Mouse (Mus musculus): ENCODE results near the gene Chuk. TPM values are rescaled to one million over a fixed set of nuclear protein-coding genes. Genes with fewer than 3 reads are reported as not detected.

Chuk gene
- polyA plus RNA-seq, 1 experiment from 2014 or later: 31.5 TPM

- ATAC-seq (replicated peaks; ENCODE audit: extremely low read depth, insufficient read depth, low FRiP score): no peak
- Histone ChIP-seq H3K27me3 (ENCODE audit: control insufficient read depth, insufficient read depth, low read length) (no peaks in the 10 kb centered on the region), H3K36me3 (ENCODE audit: control insufficient read depth, insufficient read depth) (no peaks in the 10 kb centered on the region), H3K4me3 (ENCODE audit: low read length) (no peak overlapping the region), H3K9ac (ENCODE audit: low read length) (no peak overlapping the region), H3K9me3 (replicated peaks; ENCODE audit: control insufficient read depth, low read length) (no peaks in the 10 kb centered on the region), H3K27ac (ENCODE audit: low read length) (no peak overlapping the region), H3K4me2 (ENCODE audit: low read depth, low read length) (no peak overlapping the region), H3K4me1 (ENCODE audit: control insufficient read depth, insufficient read depth, low read length) (no peaks in the 10 kb centered on the region)
- 79% methylated on average over 5 of the region's 5 CpGs for WGBS
Observed at GRCm38 (mm10) chr19:44030024-44030423, 77.3 kb downstream of the Chuk start.

GRCm38 (mm10) chr19:44028972-44029371, 78.3 kb downstream of the Chuk start, which contains the start of gene Cyp2c23:
TSS of gene Cyp2c23 (minus strand) at chr19:44029208.
- 73% methylated on average over 5 of the region's 8 CpGs for WGBS
- no peak within 1 kb of the TSS for H3K4me2 ChIP-seq (ENCODE audit: low read depth, low read length)
- ATAC-seq (replicated peaks; ENCODE audit: extremely low read depth, insufficient read depth, low FRiP score): no peak
- H3K4me3 ChIP-seq (ENCODE audit: low read length): no peak within 1 kb of the TSS
- H3K9ac ChIP-seq (ENCODE audit: low read length): no peak within 1 kb of the TSS
- H3K27me3 ChIP-seq (ENCODE audit: control insufficient read depth, insufficient read depth, low read length): no peaks in the 10 kb centered on the region
- no peaks in the 10 kb centered on the region for H3K36me3 ChIP-seq (ENCODE audit: control insufficient read depth, insufficient read depth)
- no peak within 1 kb of the TSS for H3K27ac ChIP-seq (ENCODE audit: low read length)
- H3K9me3 ChIP-seq (replicated peaks; ENCODE audit: control insufficient read depth, low read length): no peaks in the 10 kb centered on the region
- no peaks in the 10 kb centered on the region for H3K4me1 ChIP-seq (ENCODE audit: control insufficient read depth, insufficient read depth, low read length)

- 59% methylated on average over 8 of the region's 8 CpGs for WGBS
- no peak overlapping the region for H3K9ac ChIP-seq (ENCODE audit: low read length)
- H3K4me1 ChIP-seq (ENCODE audit: control insufficient read depth, insufficient read depth, low read length): no peaks in the 10 kb centered on the region
- no peaks in the 10 kb centered on the region for H3K27me3 ChIP-seq (ENCODE audit: control insufficient read depth, insufficient read depth, low read length)
- no peak overlapping the region for H3K4me3 ChIP-seq (ENCODE audit: low read length)
- no peak overlapping the region for H3K4me2 ChIP-seq (ENCODE audit: low read depth, low read length)
- no peak overlapping the region for H3K27ac ChIP-seq (ENCODE audit: low read length)
- no peak for ATAC-seq (replicated peaks; ENCODE audit: extremely low read depth, insufficient read depth, low FRiP score)
- no peaks in the 10 kb centered on the region for H3K36me3 ChIP-seq (ENCODE audit: control insufficient read depth, insufficient read depth)
- H3K9me3 ChIP-seq (replicated peaks; ENCODE audit: control insufficient read depth, low read length): no peaks in the 10 kb centered on the region
Observed at GRCm38 (mm10) chr19:44026956-44027530, 80.2 kb downstream of the Chuk start.

- no peaks in the 10 kb centered on the region for H3K27me3 ChIP-seq (ENCODE audit: control insufficient read depth, insufficient read depth, low read length)
- no peaks in the 10 kb centered on the region for H3K4me1 ChIP-seq (ENCODE audit: control insufficient read depth, insufficient read depth, low read length)
- no peak overlapping the region for H3K4me2 ChIP-seq (ENCODE audit: low read depth, low read length)
- no peaks in the 10 kb centered on the region for H3K36me3 ChIP-seq (ENCODE audit: control insufficient read depth, insufficient read depth)
- no peak overlapping the region for H3K27ac ChIP-seq (ENCODE audit: low read length)
- H3K9ac ChIP-seq (ENCODE audit: low read length): no peak overlapping the region
- no peak for ATAC-seq (replicated peaks; ENCODE audit: extremely low read depth, insufficient read depth, low FRiP score)
- H3K9me3 ChIP-seq (replicated peaks; ENCODE audit: control insufficient read depth, low read length): no peaks in the 10 kb centered on the region
- 77% methylated on average over 13 of the region's 13 CpGs for WGBS
- no peak overlapping the region for H3K4me3 ChIP-seq (ENCODE audit: low read length)
Observed at GRCm38 (mm10) chr19:44024921-44025585, 82.2 kb downstream of the Chuk start.

Other genes with a start within 250 kb of the Chuk start
- gene Dnmbp, start 167.3 kb downstream of the Chuk start, polyA plus RNA-seq (2015; fragmentation: Nextera tagmentation; extraction: Ambion mirVana): 8.5 and 9.8 TPM in 2 replicates
- gene Cpn1, start 120.9 kb downstream of the Chuk start, polyA plus RNA-seq (2015; fragmentation: Nextera tagmentation; extraction: Ambion mirVana): 0.45 and 0.57 TPM in 2 replicates
- not detected in 2 replicates for gene Cyp2c23, start 78.3 kb downstream of the Chuk start, polyA plus RNA-seq (2015; fragmentation: Nextera tagmentation; extraction: Ambion mirVana)
- 16.1 and 16.3 TPM in 2 replicates for gene Erlin1, start 37.7 kb downstream of the Chuk start, polyA plus RNA-seq (2015; fragmentation: Nextera tagmentation; extraction: Ambion mirVana)
- 17.1 and 19.9 TPM in 2 replicates for gene Cwf19l1, start 28.4 kb upstream of the Chuk start, polyA plus RNA-seq (2015; fragmentation: Nextera tagmentation; extraction: Ambion mirVana)
- gene Bloc1s2, start 39.0 kb upstream of the Chuk start, polyA plus RNA-seq (2015; fragmentation: Nextera tagmentation; extraction: Ambion mirVana): 50.0 and 63.3 TPM in 2 replicates
- 0.04 TPM in 1 of 2 replicates, not detected in the other for gene Pkd2l1, start 85.0 kb upstream of the Chuk start, polyA plus RNA-seq (2015; fragmentation: Nextera tagmentation; extraction: Ambion mirVana)
- gene Scd3, start 95.8 kb upstream of the Chuk start, polyA plus RNA-seq (2015; fragmentation: Nextera tagmentation; extraction: Ambion mirVana): 0.16 and 0.40 TPM in 2 replicates
- gene Scd2, start 186.2 kb upstream of the Chuk start, polyA plus RNA-seq (2015; fragmentation: Nextera tagmentation; extraction: Ambion mirVana): 134 and 148 TPM in 2 replicates
- gene Scd4, start 225.6 kb upstream of the Chuk start, polyA plus RNA-seq (2015; fragmentation: Nextera tagmentation; extraction: Ambion mirVana): 4.4 and 4.8 TPM in 2 replicates